14 mouse cellular contexts compared by ENCODE assay signal in the genomic region with DNA sequence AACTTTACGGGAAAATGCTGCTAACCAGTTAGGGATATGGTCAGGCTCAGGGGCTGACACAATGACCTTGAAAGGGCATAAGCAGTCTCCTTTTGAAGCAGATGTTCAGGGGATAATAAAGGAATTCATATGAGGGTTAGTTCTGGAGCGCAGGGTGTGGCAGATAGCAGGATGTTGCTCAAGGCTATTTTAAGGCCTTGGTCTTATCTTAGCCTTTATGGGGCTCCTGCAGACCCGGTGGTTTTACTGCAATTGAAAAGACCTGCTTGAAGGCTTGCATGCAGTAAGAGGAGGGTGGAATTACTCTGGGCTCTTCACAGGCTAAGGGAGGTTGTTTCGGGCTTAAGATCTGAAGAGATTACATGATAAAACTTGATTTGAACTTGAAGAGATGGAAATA. TPM values are rescaled to one million over a fixed set of nuclear protein-coding genes. Genes with fewer than 3 reads are reported as not detected.
A peak's percentile ranks its signal among the peaks of the same experiment; 100 is the strongest.
DNase-seq lines count a peak whose midpoint lies in the region.
"Had no signal": no experiment of that assay in that cellular context is flagged by ENCODE, and none has a peak within 500 bp of the region (broad histone marks: within the 10 kb centered on the region; RNA-seq: fewer than 3 reads in every experiment).

No protein-coding gene starts in this region.

- H3K4me3 ChIP-seq in heart, embryonic 10.5 days: peak overlapping the region; percentile 12; the same call in 1 of the 2 replicates
- H3K4me3 ChIP-seq: limb, embryonic 10.5 days; midbrain, embryonic 10.5 days had no signal

- no peaks in the 10 kb centered on the region for H3K36me3 ChIP-seq in heart, embryonic 10.5 days
- H3K36me3 ChIP-seq: limb, embryonic 10.5 days; midbrain, embryonic 10.5 days had no signal

- peak overlapping the region; percentile 79 for H3K27ac ChIP-seq in heart, embryonic 10.5 days
- H3K27ac ChIP-seq: limb, embryonic 10.5 days; midbrain, embryonic 10.5 days had no signal

- H3K27me3 ChIP-seq in heart, embryonic 10.5 days (ENCODE audit: insufficient read depth, poor library complexity, severe bottlenecking): no peaks in the 10 kb centered on the region

- WGBS in heart, embryonic 10.5 days: 23% methylated on average over 4 of the region's 4 CpGs

- peaks cover 63% of the 10 kb centered on the region for H3K4me1 ChIP-seq in heart, embryonic 10.5 days

- no peaks in the 10 kb centered on the region for H3K9me3 ChIP-seq in heart, embryonic 10.5 days
- H3K9me3 ChIP-seq: limb, embryonic 10.5 days; midbrain, embryonic 10.5 days had no signal

- DNase-seq in heart, embryonic 10.5 days (ENCODE audit: low spot score): no peak
- DNase-seq in heart, postnatal 14 days: no peak
- DNase-seq in 416B (ENCODE audit: low read depth) (peak; percentile 93), ZHBTc4 (ENCODE audit: low read depth, low spot score) (peak; percentile 37), liver (peak; percentile 40)
- no peak for DNase-seq in kidney, postnatal 4 days
- DNase-seq in left cerebral cortex, postnatal 4 days: no peak
- no peak for DNase-seq in kidney, adult 18-20 months
- DNase-seq: adrenal gland, postnatal 14 days; B cell, adult 2 months; kidney, adult 9 months; layer of hippocampus, adult 9-11 months had no signal

- intact Hi-C loops in heart, postnatal 14 days (cut with DNase I): loop anchor here (5.0 kb wide), 1 partner anchor 34 kb away; a partner anchor contains a TSS
- intact Hi-C loops in left cerebral cortex, postnatal 4 days (cut with DNase I): no loop called here

RNA-seq across cellular contexts. Expression of a gene that starts 35.1 kb away (rescaled TPM):
- polyA plus RNA-seq in heart, embryonic 10.5 days (2016; fragmentation: Nextera tagmentation; extraction: Ambion mirVana): 2.1 and 2.9 TPM in 2 replicates
- 10 to 100 TPM; 17.3 to 18.4 TPM for total RNA-seq in heart, postnatal 14 days (2021)
- total RNA-seq in left cerebral cortex, postnatal 4 days (2021): 10 to 100 TPM; 62.1 to 65.2 TPM

Comparison
In these comparisons a context has a peak if more than half of its experiments do, and no peak if none do; other contexts are left out.
1. DNase-seq: peak in 416B (single experiment), ZHBTc4 (single experiment) and liver (single experiment); none in heart, embryonic 10.5 days (single experiment), heart, postnatal 14 days (0 of 2), kidney, postnatal 4 days (0 of 2), left cerebral cortex, postnatal 4 days (single experiment) and kidney, adult 18-20 months (single experiment).